Mouse (Mus musculus): ENCODE results near the gene Meox1.

Meox1 gene

GRCm38 (mm10) chr11:101894204-101894603 lies at the start of gene Meox1:
Gene Meox1 (minus strand): TSS chr11:101894374.
- DNase-seq, result no peak

- DNase-seq, result no peak
These were observed 48.9 kb upstream of the Meox1 start for GRCm38 (mm10) chr11:101943055-101943454.

- peak; percentile 74 for DNase-seq
These were observed 42.9 kb upstream of the Meox1 start for GRCm38 (mm10) chr11:101937108-101937507.

- DNase-seq, result peak; percentile 40
These were observed 42.2 kb upstream of the Meox1 start for GRCm38 (mm10) chr11:101936421-101936820.

- DNase-seq, result no peak
These were observed 41.6 kb upstream of the Meox1 start for GRCm38 (mm10) chr11:101935743-101936142.

- no peak for DNase-seq
These were observed 37.8 kb upstream of the Meox1 start for GRCm38 (mm10) chr11:101931978-101932377.

GRCm38 (mm10) chr11:101928030-101928762 lies 34.0 kb upstream of the Meox1 start:
- DNase-seq, result peak; percentile 81

- no peak for DNase-seq
These were observed 32.9 kb upstream of the Meox1 start for GRCm38 (mm10) chr11:101926951-101927589.

GRCm38 (mm10) chr11:101925636-101926035 lies 31.5 kb upstream of the Meox1 start:
- no peak for DNase-seq

GRCm38 (mm10) chr11:101924441-101924976 lies 30.3 kb upstream of the Meox1 start:
- DNase-seq, result no peak

- no peak for DNase-seq
These were observed 29.8 kb upstream of the Meox1 start for GRCm38 (mm10) chr11:101923988-101924387.

- DNase-seq, result no peak
These were observed 27.3 kb upstream of the Meox1 start for GRCm38 (mm10) chr11:101921361-101921952.

GRCm38 (mm10) chr11:101919660-101920059 lies 25.5 kb upstream of the Meox1 start:
- peak; percentile 82 for DNase-seq

GRCm38 (mm10) chr11:101918609-101919008 lies 24.4 kb upstream of the Meox1 start:
- DNase-seq, result no peak

- DNase-seq, result no peak
These were observed 22.6 kb upstream of the Meox1 start for GRCm38 (mm10) chr11:101916772-101917171.

GRCm38 (mm10) chr11:101913591-101913990 lies 19.4 kb upstream of the Meox1 start:
- no peak for DNase-seq

GRCm38 (mm10) chr11:101911855-101912579 lies 17.8 kb upstream of the Meox1 start:
- DNase-seq, result peak; percentile 38

- DNase-seq, result peak; percentile 84
These were observed 16.2 kb upstream of the Meox1 start for GRCm38 (mm10) chr11:101910230-101910946.

GRCm38 (mm10) chr11:101908777-101909176 lies 14.6 kb upstream of the Meox1 start:
- no peak for DNase-seq

GRCm38 (mm10) chr11:101905115-101905514 lies 10.9 kb upstream of the Meox1 start:
- peak; percentile 80 for DNase-seq

- DNase-seq, result no peak
These were observed 7.1 kb upstream of the Meox1 start for GRCm38 (mm10) chr11:101901309-101901708.

GRCm38 (mm10) chr11:101898328-101898727 lies 4.2 kb upstream of the Meox1 start:
- DNase-seq, result no peak
